Mouse (Mus musculus) E14TG2a.4 (cell line): ENCODE data around the gene Comt.

Experiments
- CTCF ChIP-seq: conservative IDR thresholded peaks from 2 replicates; pipeline ENCODE4 v1.5.1; 2014; ENCODE audit warnings: low read length
- POU5F1 ChIP-seq: IDR thresholded peaks from 2 replicates; pipeline ENCODE4 v1.6.1; 2014; ENCODE audit warnings: low read length, borderline replicate concordance

GRCm38 (mm10) chr16:18385411-18385810, 41.2 kb downstream of the Comt start:
- TF ChIP-seq CTCF (no peak), POU5F1 (no peak)
